Comparison of ENCODE assay signal across 35 mouse cellular contexts in the genomic region with DNA sequence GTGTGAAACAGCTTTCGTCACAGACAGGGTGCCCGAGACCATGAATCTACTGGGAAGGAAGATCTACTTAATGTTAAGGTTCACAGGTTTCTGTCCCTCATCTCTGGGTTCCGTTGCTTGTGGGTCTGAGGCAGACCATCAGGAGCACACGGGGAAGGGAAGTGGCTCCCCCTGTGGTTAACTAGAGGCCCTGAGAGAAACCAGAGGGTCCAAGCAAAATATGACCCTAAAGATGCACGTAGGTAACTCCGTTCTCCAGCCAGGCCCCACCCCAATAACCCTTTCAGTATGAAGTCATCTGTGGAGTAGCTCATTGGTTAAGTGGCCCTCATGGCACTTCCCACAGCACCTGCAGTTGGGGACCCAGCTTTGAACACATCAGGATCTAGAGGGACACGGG. TPM values are rescaled to one million over a fixed set of nuclear protein-coding genes. Genes with fewer than 3 reads are reported as not detected.
DNase-seq lines count a peak whose midpoint lies in the region; ATAC-seq and TF ChIP-seq lines count a peak whose summit lies in the region.
"Had no signal": no experiment of that assay in that cellular context is flagged by ENCODE, and none has a peak within 500 bp of the region (broad histone marks: within the 10 kb centered on the region; RNA-seq: fewer than 3 reads in every experiment).

No protein-coding gene starts in this region.

- H3K9me3 ChIP-seq in kidney, postnatal 0 days (replicated peaks; ENCODE audit: low read length), result no peaks in the 10 kb centered on the region
- H3K9me3 ChIP-seq: embryonic facial prominence, embryonic 13.5 days; forebrain, embryonic 13.5 days; G1E; heart, embryonic 12.5 days had no signal

- H3K4me1 ChIP-seq in kidney, postnatal 0 days (replicated peaks; ENCODE audit: insufficient read depth, low read length), result no peaks in the 10 kb centered on the region

- no peak for DNase-seq in kidney, postnatal 0 days (ENCODE audit: low spot score)
- DNase-seq in kidney, adult 11 months, result no peak
- peak; percentile 15 for DNase-seq in R1 (ENCODE audit: low read depth, low spot score)
- no peak for DNase-seq in thymus, adult 18-20 months
- no peak for DNase-seq in right cerebral cortex, adult 18-20 months
- DNase-seq in Muller cell, postnatal 12 days (ENCODE audit: inconsistent ontology term), result no peak
- DNase-seq: adrenal gland, postnatal 14 days; cerebellum, adult 11 months; cerebellum, postnatal 10 days; heart, postnatal 10 days; kidney, adult 18-20 months; layer of hippocampus, adult 9-11 months; lung, embryonic 14.5 days; lung, postnatal 36 days; right cerebral cortex, postnatal 14 days; thymus, postnatal 4 days had no signal

- WGBS in kidney, postnatal 0 days, result 92% methylated on average over 7 of the region's 7 CpGs

- no peak overlapping the region for H3K27ac ChIP-seq in kidney, postnatal 0 days
- H3K27ac ChIP-seq: embryonic facial prominence, embryonic 13.5 days; forebrain, embryonic 13.5 days; hindbrain, postnatal 0 days had no signal

- no peak overlapping the region for H3K9ac ChIP-seq in kidney, postnatal 0 days (ENCODE audit: low read depth, low read length)
- H3K9ac ChIP-seq: embryonic facial prominence, embryonic 13.5 days; forebrain, embryonic 13.5 days; heart, embryonic 12.5 days; lung, embryonic 14.5 days had no signal

- no peak overlapping the region for H3K4me2 ChIP-seq in kidney, postnatal 0 days (ENCODE audit: low read length)
- H3K4me2 ChIP-seq: embryonic facial prominence, embryonic 13.5 days; forebrain, embryonic 13.5 days; heart, embryonic 12.5 days; lung, embryonic 14.5 days; midbrain, embryonic 11.5 days had no signal

- no peak for ATAC-seq in kidney, postnatal 0 days (replicated peaks; ENCODE audit: low FRiP score, low read depth)
- ATAC-seq in common myeloid progenitor, adult 5-6 weeks (replicated peaks; ENCODE audit: low read depth, poor library complexity, severe bottlenecking), result peak; percentile 53
- peak; percentile 53 for ATAC-seq in megakaryocyte progenitor cell, adult 5-6 weeks (replicated peaks; ENCODE audit: poor library complexity)
- ATAC-seq: activated CD4-positive, CD25-positive, alpha-beta regulatory T cell, adult 4 months; forebrain, embryonic 13.5 days; hindbrain, postnatal 0 days had no signal

- no peaks in the 10 kb centered on the region for H3K27me3 ChIP-seq in kidney, postnatal 0 days (ENCODE audit: insufficient read depth, low read length)
- H3K27me3 ChIP-seq: embryonic facial prominence, embryonic 13.5 days; forebrain, embryonic 13.5 days; heart, embryonic 12.5 days had no signal

- no peaks in the 10 kb centered on the region for H3K36me3 ChIP-seq in kidney, postnatal 0 days (ENCODE audit: insufficient read depth, low read length)
- H3K36me3 ChIP-seq: embryonic facial prominence, embryonic 13.5 days; G1E; heart, embryonic 12.5 days had no signal

- no peak overlapping the region for H3K4me3 ChIP-seq in kidney, postnatal 0 days (replicated peaks; ENCODE audit: low read depth, low read length)
- H3K4me3 ChIP-seq: embryonic facial prominence, embryonic 13.5 days; erythroblast, embryonic 14.5 days; forebrain, embryonic 13.5 days; heart, embryonic 12.5 days had no signal

- 0 out of 2 replicates have a peak, but pooled peaks have one; percentile 3 for TF ChIP-seq CTCF in kidney, postnatal 0 days (IDR thresholded peaks at IDR 0.05; ENCODE audit: low read depth)

RNA-seq across cellular contexts. Expression of a gene that starts 6.0 kb away (rescaled TPM):
- polyA plus RNA-seq in kidney, postnatal 0 days (2015; fragmentation: Nextera tagmentation; extraction: Ambion mirVana), result not detected in 2 replicates
- not detected in 2 replicates for total RNA-seq in common myeloid progenitor, adult 5-6 weeks (2017)
- total RNA-seq in megakaryocyte progenitor cell, adult 5-6 weeks (2015), result not detected in 2 replicates
- not detected in 2 replicates for total RNA-seq in megakaryocyte progenitor cell, adult 5-6 weeks (2017)
- total RNA-seq: adrenal gland, postnatal 14 days; G1E; gastrocnemius, adult 18-20 months; heart, postnatal 10 days; hindbrain, postnatal 0 days; left cerebral cortex, adult 18-20 months; left cerebral cortex, postnatal 36 days had no signal
- polyA plus RNA-seq: activated CD4-positive, CD25-positive, alpha-beta regulatory T cell, adult 4 months; embryonic facial prominence, embryonic 13.5 days; erythroblast, embryonic 14.5 days; forebrain, embryonic 13.5 days; G1E; gonadal fat pad, adult 2 months; heart, embryonic 12.5 days; hindbrain, embryonic 11.5 days; hindbrain, postnatal 0 days; kidney, embryonic 16.5 days; large intestine, adult 2 months; limb, embryonic 14.5 days; lung, embryonic 14.5 days; midbrain, embryonic 11.5 days; stomach, embryonic 14.5 days had no signal

RNA-seq across cellular contexts. Expression of a gene that starts 9.2 kb away (rescaled TPM):
- polyA plus RNA-seq in kidney, postnatal 0 days (2015; fragmentation: Nextera tagmentation; extraction: Ambion mirVana), result 10.4 TPM in 2 replicates
- 122 and 127 TPM in 2 replicates for total RNA-seq in common myeloid progenitor, adult 5-6 weeks (2017)
- 186 and 194 TPM in 2 replicates for total RNA-seq in megakaryocyte progenitor cell, adult 5-6 weeks (2015)
- 159 and 203 TPM in 2 replicates for total RNA-seq in megakaryocyte progenitor cell, adult 5-6 weeks (2017)
- polyA plus RNA-seq: G1E had no signal

RNA-seq across cellular contexts. Expression of a gene that starts 20.4 kb away (rescaled TPM):
- 71.1 and 76.5 TPM in 2 replicates for polyA plus RNA-seq in kidney, postnatal 0 days (2015; fragmentation: Nextera tagmentation; extraction: Ambion mirVana)
- total RNA-seq in common myeloid progenitor, adult 5-6 weeks (2017), result 99.7 and 120 TPM in 2 replicates
- 55.0 and 59.1 TPM in 2 replicates for total RNA-seq in megakaryocyte progenitor cell, adult 5-6 weeks (2015)
- total RNA-seq in megakaryocyte progenitor cell, adult 5-6 weeks (2017), result 70.8 and 105 TPM in 2 replicates
